Mouse (Mus musculus): ENCODE data around the gene Dao.

Gene Dao

DNA sequence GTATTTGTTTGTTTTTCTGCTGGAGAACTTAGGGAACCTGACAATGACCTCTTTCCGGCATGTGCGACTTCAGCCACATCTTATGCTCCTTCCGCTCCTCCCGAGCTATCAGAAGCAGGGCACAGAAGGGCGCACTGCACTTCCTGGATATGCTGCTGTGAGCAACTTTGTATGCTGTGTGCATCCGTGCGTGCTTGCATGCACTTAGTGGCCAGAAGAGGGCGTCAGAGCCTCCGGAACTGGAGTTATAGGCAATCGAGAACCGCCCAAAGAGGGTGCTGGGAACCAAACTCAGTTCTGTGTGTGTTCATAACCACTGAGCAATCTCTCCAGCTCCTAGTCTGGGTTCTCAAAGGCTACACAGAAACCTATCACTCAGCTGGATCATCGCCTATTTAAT is 27.1 kb downstream of the Dao start:
- DNase-seq, result no peak

DNA sequence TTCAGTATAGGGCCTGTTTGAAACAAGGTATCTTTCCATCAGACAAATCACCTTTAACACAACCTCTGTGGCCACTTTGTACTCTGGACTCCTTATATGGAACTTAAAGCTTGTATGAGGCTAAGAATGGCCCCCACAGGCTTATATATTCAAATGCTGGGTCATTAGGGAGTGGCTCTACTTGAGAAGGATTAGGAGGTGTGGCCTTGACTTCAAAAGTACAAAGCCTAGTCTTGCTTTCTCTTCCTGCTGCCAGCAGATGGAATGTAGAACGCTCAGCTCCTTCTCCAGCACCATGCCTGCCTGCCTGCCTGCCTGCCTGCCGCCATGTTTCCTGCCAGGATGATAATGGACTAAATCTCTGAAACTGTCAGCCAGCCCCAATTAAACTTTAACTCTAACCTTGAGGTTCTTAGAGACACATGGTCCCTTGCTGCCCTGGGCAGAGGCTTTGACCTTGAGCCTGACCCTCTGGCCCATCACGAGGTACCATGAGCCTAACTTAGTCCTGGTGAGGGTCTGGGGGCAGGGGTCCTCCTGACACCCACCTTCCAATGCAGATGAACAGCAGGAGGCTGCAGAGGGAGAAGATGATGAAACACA is 28.8 kb downstream of the Dao start:
- no peak for DNase-seq

DNA sequence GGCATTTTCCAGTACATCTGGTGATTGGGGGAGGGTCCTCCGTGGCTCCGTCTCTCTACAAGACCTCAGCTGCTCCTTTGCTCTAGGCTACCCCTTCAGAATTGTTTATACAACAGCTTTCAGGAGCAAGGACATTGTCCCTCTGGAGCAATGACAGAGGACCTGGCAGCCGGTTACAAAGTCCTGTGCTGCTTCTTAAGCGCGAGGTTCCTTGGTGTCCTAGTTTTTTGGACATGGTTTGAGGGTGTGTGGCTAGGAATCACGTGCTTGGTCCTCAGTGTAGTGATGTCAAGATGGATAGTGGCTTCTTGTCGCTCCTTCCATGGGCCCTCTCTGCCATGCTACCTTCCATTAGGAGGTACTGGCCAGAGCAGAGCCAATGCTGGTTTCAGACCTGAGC is 30.9 kb downstream of the Dao start:
- no peak for DNase-seq

DNA sequence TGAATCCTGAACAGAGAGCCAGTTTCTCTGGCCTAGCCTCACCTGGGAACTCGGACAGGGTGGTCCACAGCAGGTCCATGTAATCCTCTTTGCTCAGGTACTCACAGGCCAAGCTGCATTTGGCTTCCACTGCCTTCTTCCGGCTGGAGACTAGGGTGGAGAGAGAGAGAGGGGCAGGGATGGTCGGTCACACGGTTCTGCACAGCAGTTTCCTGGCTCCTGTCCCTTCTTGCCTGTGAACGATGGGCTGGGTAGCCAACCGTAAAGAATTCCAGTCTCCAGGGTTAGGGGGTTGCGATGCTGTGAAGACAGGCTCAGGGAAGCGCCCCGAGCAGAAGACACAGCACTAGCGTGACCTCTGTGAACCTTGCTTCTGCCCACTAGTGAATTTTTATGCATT is 31.6 kb downstream of the Dao start:
- no peak for DNase-seq

DNA sequence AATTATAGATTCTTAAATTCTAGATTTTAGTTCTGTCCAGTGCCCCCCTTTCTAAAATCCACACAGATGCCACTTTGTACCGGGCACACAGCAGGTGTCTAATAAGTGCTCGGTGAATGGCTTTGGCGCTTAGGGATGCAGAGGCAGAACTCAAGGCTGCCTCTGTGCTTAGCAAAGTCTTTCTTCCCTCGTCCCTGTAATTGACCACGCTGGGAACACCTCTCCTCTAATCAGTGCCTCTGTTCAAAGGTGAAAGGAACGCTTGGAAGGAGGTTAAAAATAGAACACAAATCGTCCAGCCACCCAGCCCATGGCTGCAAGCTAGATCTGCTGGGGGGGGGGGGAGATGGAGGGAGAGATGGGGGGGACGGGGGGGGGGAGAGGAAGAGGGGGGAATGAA is 37.0 kb downstream of the Dao start:
- DNase-seq, result no peak

DNA sequence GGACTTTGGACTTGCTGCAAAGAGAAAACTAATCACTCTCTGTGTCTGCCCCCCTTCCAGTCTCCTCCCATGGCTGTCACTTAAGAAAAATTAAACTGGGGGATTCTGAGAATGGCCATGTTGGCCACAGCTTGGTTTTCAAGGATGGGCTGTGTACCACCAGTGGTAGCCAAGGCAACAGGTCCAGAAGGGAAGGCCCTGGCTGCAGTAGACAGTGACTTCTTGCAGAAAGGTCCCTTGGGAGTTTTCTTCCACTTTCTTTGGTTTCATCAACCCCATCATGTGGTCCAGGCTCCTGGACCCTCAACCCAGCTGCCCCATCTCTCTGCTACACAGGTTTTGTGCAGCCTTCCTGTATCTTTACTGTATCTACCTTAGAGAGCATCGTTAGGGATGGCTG is 37.4 kb downstream of the Dao start:
- no peak for DNase-seq

DNA sequence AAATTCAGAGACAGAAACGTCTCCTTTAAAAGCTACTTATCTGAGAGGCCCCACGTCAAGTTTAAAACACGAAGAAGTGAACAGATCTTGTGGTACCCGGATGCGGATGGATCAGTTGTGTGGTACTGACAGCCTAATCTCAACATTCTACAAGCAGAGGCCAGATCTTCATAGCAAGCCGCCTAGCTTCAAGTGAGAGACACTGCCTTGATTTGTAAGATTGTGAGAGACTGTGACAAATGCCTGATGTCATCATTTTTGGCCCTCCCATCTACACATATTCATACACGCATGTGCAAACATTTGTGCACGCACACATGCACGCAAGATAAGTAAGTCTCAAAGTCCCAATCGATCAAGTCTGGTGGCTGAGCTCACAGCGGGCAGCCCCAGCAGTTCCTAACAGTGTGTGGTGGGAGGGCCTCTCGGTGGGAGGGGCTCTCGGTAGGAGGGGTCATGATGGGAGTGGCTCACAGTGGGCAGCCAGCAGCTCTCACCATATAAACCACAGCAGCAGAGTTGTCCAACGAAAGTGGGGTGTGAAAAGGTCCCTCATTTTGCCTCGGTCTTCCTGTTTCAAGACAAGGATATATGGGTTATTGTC is 37.9 kb downstream of the Dao start:
- DNase-seq, result no peak

DNA sequence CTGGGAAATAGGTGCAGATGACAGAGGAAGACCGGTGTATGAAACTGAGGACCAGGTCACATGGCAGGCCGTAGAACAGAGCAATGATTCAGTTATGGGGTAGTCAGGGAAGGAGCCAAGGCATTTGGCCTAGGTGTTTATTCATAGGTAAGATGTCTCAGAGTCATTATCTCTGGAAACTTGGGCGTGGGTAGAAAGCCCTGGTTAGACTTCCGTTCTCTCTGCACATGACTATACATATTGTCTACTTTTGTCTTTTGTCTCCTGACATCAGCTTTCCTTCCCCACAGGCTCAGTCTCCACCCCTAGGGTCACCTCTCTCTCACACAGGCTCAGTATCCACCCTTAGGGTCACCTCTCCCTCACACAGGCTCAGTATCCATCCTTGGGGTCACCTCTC is 40.3 kb downstream of the Dao start:
- DNase-seq, result no peak

DNA sequence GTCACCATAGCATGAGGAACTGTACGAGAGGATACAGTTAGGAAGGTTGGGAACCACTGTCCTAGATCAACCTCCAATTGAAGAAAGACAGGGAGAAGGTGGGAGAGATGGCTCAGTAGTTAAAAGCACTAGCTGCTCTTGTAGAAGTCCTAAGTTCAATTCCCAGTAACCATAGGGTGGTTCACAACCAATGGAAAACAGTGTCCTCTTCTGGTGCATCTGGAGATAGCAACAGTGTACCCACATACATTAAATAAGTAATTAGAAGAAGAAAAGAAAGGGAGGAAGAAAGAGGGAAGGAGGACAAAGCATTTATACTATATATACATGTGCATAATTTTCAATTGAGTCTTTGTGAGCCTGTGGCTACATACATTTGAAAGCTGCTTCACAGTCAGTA is 41.6 kb downstream of the Dao start:
- DNase-seq, result no peak

DNA sequence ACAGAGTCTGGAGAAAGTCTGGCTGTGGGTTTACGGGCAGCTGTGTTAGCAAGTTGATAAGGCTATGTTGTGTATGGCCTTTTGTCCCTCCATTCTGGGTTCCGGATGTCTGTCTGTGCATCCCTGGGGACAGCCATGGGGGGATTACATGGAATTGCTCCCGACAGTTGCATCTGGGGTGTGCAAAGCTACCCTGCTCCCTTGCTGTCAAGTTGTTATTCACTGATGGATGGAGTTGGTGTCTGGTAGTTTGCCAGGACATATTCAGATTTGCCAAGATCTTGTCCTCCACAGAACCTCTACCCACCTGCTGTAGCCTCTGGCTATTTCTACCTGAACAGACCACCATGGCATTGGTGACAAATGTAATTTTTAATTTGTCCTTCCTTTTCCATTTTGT is 42.6 kb downstream of the Dao start:
- DNase-seq, result no peak

DNA sequence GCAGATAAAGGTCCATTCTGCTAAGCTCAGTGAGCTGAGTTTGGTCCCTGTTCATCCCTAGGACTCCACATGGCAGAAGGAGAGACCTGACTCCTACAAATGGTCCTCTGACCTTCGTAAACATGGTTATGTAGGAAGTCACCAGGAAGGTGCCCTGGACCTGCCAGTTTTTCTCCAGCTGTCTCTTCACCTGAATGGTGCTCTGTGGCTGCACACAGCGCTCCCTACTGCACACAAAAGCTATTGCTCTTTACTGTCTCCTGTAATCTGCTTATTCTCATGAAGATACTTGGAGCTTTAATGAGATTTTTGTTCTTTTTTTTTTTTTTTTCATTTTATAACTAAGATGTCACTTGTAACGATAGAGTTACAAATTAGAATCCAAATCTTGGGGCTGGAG is 43.1 kb downstream of the Dao start:
- DNase-seq, result no peak

DNA sequence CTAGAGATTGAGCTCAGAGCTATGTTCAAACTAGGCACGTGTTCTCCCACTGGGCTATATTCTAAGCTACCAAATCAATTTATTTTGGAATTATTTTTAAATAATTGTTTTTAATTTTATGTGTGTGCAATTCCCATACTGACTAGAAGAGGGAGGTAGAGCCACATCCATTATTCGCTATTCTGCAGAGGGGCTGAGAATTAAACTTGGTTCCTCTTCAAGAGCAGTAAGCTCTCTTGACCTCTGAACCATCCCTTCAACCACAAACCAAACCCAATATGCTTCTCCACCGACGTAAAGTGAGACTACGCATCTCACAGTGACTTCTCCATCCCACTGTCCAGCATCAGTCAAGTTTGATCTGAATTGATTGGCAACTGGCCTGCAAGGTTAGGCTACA is 43.7 kb downstream of the Dao start:
- no peak for DNase-seq

DNA sequence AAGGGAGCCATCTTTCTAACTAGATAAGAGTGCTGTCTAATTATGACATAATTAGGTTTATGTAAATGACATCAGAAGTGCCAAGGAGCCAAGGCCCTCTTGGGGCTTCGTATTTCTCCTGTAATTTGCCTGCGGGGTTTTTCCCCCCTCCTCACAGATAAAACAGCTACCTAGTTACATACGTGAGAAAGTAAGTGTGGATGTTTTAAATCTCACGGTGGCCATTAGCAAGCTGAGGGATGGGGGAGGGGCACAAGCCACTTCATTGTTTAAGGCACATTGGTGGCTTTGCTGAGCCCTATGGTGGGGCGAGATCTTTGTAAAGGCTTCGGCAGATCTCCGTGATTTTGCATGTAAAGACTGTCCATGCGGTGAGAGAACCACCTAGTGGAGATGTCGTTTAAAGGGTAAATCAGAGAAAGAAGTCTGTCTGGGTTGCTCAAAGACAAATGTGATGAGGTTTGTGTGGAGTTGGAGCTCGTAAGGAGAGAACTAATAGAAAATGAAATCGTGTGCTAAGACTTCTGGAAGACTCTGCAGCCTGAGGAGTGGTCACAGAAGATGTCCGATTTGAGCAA is 45.3 kb downstream of the Dao start:
- no peak for DNase-seq

DNA sequence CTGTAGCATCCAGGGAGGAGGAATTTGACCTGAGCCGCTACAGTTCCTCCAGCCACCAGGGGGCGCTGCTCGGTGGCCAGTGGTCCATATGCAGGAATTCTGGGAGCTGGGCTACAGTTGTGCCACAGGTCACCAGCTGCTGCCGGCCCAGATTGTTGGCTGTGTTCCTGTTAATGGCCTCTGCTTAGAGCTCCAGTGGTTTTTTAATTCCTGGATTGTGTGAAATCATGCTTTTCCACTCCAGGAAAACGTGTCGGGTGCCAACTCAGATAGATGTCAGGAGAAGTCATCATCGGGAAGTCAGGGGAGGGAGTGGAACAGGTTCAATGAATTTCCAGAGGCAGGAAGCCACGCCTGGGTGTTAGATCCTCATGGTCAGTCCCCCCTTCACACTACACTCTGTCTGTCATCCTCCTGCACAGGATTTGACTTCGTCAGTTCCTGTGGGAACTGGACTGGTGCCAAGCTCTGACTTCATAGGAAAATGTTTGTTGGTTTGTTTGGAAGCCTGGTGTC is 48.8 kb downstream of the Dao start:
- peak; percentile 58 for DNase-seq

DNA sequence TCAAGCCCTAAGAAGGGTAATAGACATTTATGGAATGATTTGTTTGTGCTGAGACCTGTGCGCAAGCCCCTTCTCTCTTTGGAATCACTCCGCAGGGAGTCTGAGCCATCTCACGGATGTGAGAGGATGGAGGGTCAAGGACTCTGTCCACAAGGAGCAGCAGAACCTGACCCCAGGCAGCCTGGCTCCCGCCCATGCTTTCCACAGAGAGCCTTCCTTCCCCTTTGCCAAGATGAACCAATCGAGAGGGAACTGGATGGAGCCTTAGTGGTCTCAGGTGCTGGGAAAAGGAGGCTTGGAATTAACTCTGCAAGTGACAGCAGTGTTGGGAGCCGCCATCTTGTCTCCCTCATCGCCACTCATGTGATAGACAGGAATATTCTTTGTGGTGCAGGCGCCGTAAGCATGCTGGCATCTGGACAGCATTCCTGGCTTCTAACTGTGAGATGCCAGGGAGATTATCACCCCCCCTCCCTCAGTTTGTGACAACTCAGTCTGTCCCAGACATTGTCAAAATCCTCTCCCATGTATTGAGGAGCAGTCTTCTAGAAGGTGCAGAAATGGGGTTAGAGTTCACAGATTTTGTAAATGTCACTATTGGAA is 53.7 kb downstream of the Dao start:
- no peak for DNase-seq

DNA sequence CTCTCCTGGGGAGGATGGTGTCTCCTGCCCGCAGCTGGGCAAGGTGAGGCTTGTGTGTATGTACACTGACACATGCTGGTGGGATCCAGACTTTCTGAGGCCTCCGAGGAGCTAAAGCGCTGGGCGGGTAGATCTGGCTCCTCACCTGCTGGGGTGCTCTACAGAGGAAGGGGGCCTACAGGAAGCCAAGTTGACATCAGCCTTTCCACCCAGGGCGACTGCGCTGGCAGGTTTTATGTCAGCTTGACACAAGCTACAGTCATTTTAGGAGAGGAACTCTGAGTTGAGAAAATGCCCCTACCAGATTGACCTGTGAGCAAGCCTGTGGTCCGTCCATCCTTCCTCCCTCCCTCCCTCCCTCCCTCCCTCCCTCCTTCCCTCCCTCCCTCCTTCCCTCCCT is 58.2 kb downstream of the Dao start:
- no peak for DNase-seq

DNA sequence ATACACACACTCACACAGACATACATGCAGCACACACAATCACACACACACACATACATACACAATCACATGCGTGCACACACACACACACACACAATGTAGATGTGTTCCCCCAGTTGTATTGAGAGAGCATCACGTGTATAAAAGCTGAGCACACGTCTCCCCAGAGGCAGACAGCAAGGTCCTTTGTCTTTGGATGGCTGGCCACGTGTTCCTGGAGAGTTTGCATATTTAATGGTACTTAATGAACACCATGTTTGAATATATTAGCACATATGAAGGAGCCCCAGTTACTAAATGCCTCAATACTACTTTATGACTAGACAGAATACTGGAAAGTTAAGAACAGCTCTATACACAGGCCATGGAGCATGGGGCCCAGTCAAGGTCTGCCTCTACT is 60.5 kb downstream of the Dao start:
- no peak for DNase-seq

DNA sequence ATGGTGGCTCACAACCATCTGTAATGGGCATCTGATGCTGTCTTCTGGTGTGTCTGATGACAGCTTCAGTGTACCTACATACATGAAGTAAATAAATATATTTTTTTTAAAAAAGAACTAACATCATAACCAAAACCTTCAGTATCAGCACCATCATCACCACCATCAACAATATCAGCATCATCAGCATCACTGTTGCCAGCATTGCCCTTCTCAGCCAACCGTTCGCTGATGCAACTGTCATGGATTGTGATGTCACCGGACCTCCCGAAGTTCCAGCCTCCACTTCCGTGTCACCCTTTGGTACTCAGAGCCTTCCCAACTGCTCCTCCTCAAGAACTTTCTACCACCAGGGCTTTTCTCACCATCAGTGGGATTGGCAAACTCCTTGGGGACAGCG is 61.7 kb downstream of the Dao start, which contains the start of gene Usp30:
Gene Usp30 (plus strand): TSS at position 301 of the 400 bp plus-strand sequence.
- no peak for DNase-seq

DNA sequence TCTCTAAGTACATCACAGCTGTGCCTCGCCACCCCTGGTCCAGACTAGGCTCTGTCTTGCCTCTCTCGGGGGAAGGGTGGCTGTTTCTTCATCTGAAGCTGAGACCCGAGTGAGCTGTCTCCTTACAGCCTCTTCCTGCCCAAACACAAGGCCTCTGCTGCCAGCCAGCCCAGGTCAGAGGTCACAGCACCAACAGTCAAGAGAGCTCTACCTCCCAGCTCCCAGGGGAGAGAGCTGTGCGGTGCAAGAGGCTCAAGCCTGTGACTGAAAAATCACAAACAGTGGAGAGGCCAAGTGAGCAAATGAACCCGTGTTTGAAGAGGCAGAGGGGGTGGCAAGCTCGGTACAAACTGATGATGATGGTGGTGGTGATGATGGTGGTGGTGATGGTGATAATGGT is 63.1 kb downstream of the Dao start:
- no peak for DNase-seq

DNA sequence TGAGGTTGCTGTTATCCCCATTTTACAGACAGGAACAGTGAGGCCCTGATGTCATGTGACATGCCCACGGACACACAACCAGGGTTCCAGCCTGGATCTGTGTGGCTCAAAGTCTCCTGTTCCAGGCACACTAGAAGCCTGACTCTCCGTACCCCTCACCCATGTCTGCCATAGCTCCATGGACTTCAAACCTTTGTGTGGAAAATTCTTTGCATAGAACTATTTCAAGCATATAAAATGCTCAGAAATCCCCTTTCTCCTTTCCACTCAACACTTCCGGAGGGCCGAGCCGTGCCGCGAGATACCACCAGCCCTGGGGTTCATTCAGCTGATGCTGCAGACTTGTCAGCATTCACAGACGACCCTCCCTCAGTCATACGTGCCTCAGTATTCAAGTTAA is 64.0 kb downstream of the Dao start:
- DNase-seq, result no peak

DNA sequence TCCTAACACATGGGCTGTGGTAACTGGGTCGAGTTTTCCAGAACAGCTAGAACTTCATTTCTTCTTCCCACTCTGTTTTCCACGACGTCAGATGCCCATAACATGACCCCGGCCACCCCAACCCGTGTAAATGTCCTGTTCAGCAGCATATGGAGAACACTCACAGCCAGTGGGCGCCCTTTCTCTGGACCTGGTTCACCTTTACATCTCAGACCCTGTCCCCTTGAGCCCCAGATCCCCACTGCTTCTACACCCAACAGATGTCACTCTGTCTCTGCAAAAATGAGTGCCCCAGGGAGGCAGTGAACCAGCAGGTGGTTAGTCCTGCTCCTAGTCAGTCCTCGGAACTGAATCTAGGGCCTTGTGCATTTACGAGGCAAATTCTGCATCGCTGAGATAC is 64.5 kb downstream of the Dao start:
- no peak for DNase-seq

DNA sequence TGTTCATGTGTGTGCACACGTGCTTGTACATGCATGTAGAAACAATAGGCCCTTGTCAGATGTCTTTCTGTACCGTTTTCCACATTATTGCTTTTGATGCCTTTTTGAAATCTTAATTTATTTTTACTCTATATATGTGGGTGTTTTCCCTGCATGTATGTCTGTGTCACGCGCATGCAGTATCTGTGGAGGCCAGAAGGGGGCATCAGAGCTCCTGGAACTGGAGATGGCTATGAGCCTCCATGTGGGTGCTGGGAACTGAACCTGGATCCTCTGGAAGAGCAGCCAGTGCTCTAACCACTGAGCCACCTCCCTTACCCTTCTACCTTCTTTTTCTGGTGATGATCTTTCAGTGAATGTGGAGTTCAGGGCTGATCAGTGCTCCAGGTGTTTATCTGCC is 67.4 kb downstream of the Dao start:
- DNase-seq, result no peak

DNA sequence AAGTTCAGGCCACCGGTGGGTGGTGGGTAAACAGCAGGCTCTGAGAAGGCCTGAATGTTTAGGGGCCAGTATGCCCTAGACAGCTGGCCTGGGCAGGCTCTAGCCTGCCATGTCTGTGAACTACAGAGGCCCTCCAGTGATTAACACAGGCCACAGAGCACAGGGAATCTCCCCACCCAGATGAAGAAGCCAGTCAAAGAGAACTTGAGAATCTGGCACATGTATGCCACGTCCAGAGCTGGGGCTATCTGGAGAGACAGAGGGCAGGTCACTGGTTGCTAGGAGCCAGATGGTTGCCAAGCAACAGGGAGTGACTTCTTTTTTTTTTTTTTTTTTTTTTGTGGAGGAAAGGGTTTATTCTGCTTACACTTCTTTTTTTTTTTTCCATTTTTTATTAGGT is 68.8 kb downstream of the Dao start:
- no peak for DNase-seq
